Mouse (Mus musculus) liver, adult 2 months (tissue): ENCODE data around the gene Rassf2. TPM values are rescaled to one million over a fixed set of nuclear protein-coding genes. Genes with fewer than 3 reads are reported as not detected.

ENCODE experiments used
- DNase-seq: peaks from one replicate; pipeline ENCODE4 v3.0.0-alpha.2; 2011; ENCODE audit warnings: low read depth, low spot score; ENCODE audit errors: extremely low read depth
- H3K27ac ChIP-seq: fragments of 200-500 bp; replicated peaks from 2 replicates; pipeline ENCODE4 v1.5.1; 2012; ENCODE audit warnings: low read depth, mild to moderate bottlenecking, control low read depth, inconsistent platforms, low read length; ENCODE audit not compliant: insufficient read depth
- H3K27me3 ChIP-seq: fragments of 200-500 bp; 2 replicates; pipeline ENCODE4 v1.6.1; 2012; ENCODE audit warnings: mild to moderate bottlenecking, moderate library complexity, low read length, inconsistent platforms; ENCODE audit not compliant: control insufficient read depth, insufficient read depth
- H3K36me3 ChIP-seq: fragments of 200-500 bp; 2 replicates; pipeline ENCODE4 v1.6.1; 2012; ENCODE audit warnings: low read length, inconsistent platforms; ENCODE audit not compliant: control insufficient read depth, insufficient read depth
- H3K4me1 ChIP-seq: fragments of 200-500 bp; 2 replicates; pipeline ENCODE4 v1.6.1; 2011; ENCODE audit warnings: low read length; ENCODE audit not compliant: control insufficient read depth, insufficient read depth
- H3K4me3 ChIP-seq: fragments of 200-500 bp; 2 replicates; pipeline ENCODE4 v1.5.1; 2011; ENCODE audit warnings: low read depth, mild to moderate bottlenecking, control low read depth, low read length, moderate library complexity; ENCODE audit not compliant: insufficient read depth
- H3K79me2 ChIP-seq: fragments of 200-500 bp; 2 replicates; pipeline ENCODE4 v1.6.1; 2012; ENCODE audit warnings: inconsistent platforms, mild to moderate bottlenecking, low read length, moderate library complexity; ENCODE audit not compliant: control insufficient read depth, insufficient read depth
- H3K9ac ChIP-seq: fragments of 200-500 bp; 2 replicates; pipeline ENCODE4 v1.6.1; 2012; ENCODE audit warnings: low read depth, mild to moderate bottlenecking, control low read depth, inconsistent platforms, low read length
- CTCF ChIP-seq: fragments of 200-500 bp; IDR thresholded peaks from 2 replicates; pipeline ENCODE4 v1.5.1; 2011; ENCODE audit warnings: low read depth, low read length, control low read depth
- POLR2A ChIP-seq: fragments of 200-500 bp; IDR thresholded peaks from 2 replicates; pipeline ENCODE4 v1.6.1; 2011; ENCODE audit warnings: low read length, control low read depth; ENCODE audit not compliant: insufficient read depth; ENCODE audit errors: extremely low read depth
- WGBS: fragments of 180-500 bp; shearing (Covaris S2); methylation state at CpG from one replicate; pipeline ENCODE4 v1.1.7; 2018; 5-methylcytosine and 5-hydroxymethylcytosine counted together
- polyA plus RNA-seq: library from polyadenylated mRNA; depleted of rRNA; stranded (reverse); fragments of >200 nt; gene quantifications from 2 replicates; pipeline ENCODE4 v1.2.3, GENCODE M21; 2012
- total RNA-seq: library from RNA; depleted of rRNA; stranded (reverse); fragments of >200 nt; gene quantifications from 2 replicates; pipeline ENCODE4 v1.2.3, GENCODE M21; 2014

The Rassf2 gene
- total and polyA plus RNA-seq, 2 experiments: 0.84 to 1.3 TPM

- WGBS: 71% methylated on average over 4 of the region's 4 CpGs
- Histone ChIP-seq H3K4me1 (no peaks in the 10 kb centered on the region), H3K36me3 (no peaks in the 10 kb centered on the region), H3K27me3 (no peaks in the 10 kb centered on the region; the same call in 1 of the 2 replicates), H3K4me3 (no peak overlapping the region), H3K27ac (no peak overlapping the region), H3K9ac (no peak overlapping the region), H3K79me2 (no peaks in the 10 kb centered on the region)
- TF ChIP-seq POLR2A (no peak), CTCF (no peak)
- DNase-seq: no peak
Observed at GRCm38 (mm10) chr2:131993151-131993550, 36.9 kb downstream of the Rassf2 start.

- no peak for DNase-seq
- Histone ChIP-seq H3K9ac (no peak overlapping the region), H3K36me3 (no peaks in the 10 kb centered on the region), H3K4me3 (no peak overlapping the region), H3K27me3 (no peaks in the 10 kb centered on the region; the same call in 1 of the 2 replicates), H3K4me1 (no peaks in the 10 kb centered on the region), H3K79me2 (no peaks in the 10 kb centered on the region), H3K27ac (no peak overlapping the region)
- WGBS: 81% methylated on average over 2 of the region's 2 CpGs
- TF ChIP-seq CTCF (no peak), POLR2A (no peak)
Observed at GRCm38 (mm10) chr2:131992487-131992886, 37.6 kb downstream of the Rassf2 start.

GRCm38 (mm10) chr2:131988550-131988949 is 41.5 kb downstream of the Rassf2 start:
- TF ChIP-seq POLR2A: no peak
- TF ChIP-seq CTCF: no peak

GRCm38 (mm10) chr2:131987950-131988349 is 42.1 kb downstream of the Rassf2 start:
- Histone ChIP-seq H3K27me3 (no peaks in the 10 kb centered on the region), H3K4me1 (no peaks in the 10 kb centered on the region), H3K9ac (no peak overlapping the region), H3K4me3 (no peak overlapping the region), H3K36me3 (no peaks in the 10 kb centered on the region), H3K27ac (no peak overlapping the region), H3K79me2 (no peaks in the 10 kb centered on the region)
- no peak for TF ChIP-seq POLR2A
- no peak for TF ChIP-seq CTCF
- no peak for DNase-seq
- 48% methylated on average over 3 of the region's 3 CpGs for WGBS

More at GRCm38 (mm10) chr2:131988550-131988949, 41.5 kb downstream of the Rassf2 start:
- H3K4me3 ChIP-seq: no peak overlapping the region
- H3K27ac ChIP-seq: no peak overlapping the region
- H3K4me1 ChIP-seq: no peaks in the 10 kb centered on the region
- H3K36me3 ChIP-seq: no peaks in the 10 kb centered on the region
- 76% methylated on average over 2 of the region's 2 CpGs for WGBS
- no peak for DNase-seq
- H3K79me2 ChIP-seq: no peaks in the 10 kb centered on the region
- no peaks in the 10 kb centered on the region for H3K27me3 ChIP-seq
- H3K9ac ChIP-seq: no peak overlapping the region

GRCm38 (mm10) chr2:131982546-131983196 is 47.4 kb downstream of the Rassf2 start:
- no peak overlapping the region for H3K27ac ChIP-seq
- no peaks in the 10 kb centered on the region for H3K4me1 ChIP-seq
- no peaks in the 10 kb centered on the region for H3K79me2 ChIP-seq
- WGBS: 11% methylated on average over 6 of the region's 6 CpGs
- TF ChIP-seq POLR2A (no peak), CTCF (peak; percentile 80)
- DNase-seq: peak; percentile 51
- H3K9ac ChIP-seq: no peak overlapping the region
- H3K4me3 ChIP-seq: no peak overlapping the region
- no peaks in the 10 kb centered on the region for H3K36me3 ChIP-seq
- no peaks in the 10 kb centered on the region for H3K27me3 ChIP-seq

GRCm38 (mm10) chr2:131980866-131981265 is 49.2 kb downstream of the Rassf2 start:
- Histone ChIP-seq H3K27me3 (no peaks in the 10 kb centered on the region), H3K79me2 (no peaks in the 10 kb centered on the region), H3K9ac (no peak overlapping the region), H3K36me3 (no peaks in the 10 kb centered on the region), H3K4me1 (no peaks in the 10 kb centered on the region), H3K27ac (no peak overlapping the region), H3K4me3 (no peak overlapping the region)
- TF ChIP-seq POLR2A: no peak
- TF ChIP-seq CTCF: no peak
- no peak for DNase-seq
- 46% methylated on average over 9 of the region's 9 CpGs for WGBS
